Mouse (Mus musculus): Measurements from ENCODE around the gene Frem1. TPM values are rescaled to one million over a fixed set of nuclear protein-coding genes. Genes with fewer than 3 reads are reported as not detected.
A peak's percentile ranks its signal among the peaks of the same experiment; 100 is the strongest.

The Frem1 gene
- total RNA-seq, 2 experiments from 2014 or later: 2.2 to 2.6 TPM

GRCm38 (mm10) chr4:82945572-82946275 lies 106.4 kb downstream of the Frem1 start:
- Histone ChIP-seq H3K4me3 (peak overlapping the region; percentile 21; the same call in 1 of the 2 replicates), H3K27ac (peak overlapping the region; percentile 79)
- TF ChIP-seq CTCF (conservative IDR thresholded peaks at IDR 0.05): peak; percentile 52
- no peak for DNase-seq (ENCODE audit: low spot score in 2 of 2)

DNA sequence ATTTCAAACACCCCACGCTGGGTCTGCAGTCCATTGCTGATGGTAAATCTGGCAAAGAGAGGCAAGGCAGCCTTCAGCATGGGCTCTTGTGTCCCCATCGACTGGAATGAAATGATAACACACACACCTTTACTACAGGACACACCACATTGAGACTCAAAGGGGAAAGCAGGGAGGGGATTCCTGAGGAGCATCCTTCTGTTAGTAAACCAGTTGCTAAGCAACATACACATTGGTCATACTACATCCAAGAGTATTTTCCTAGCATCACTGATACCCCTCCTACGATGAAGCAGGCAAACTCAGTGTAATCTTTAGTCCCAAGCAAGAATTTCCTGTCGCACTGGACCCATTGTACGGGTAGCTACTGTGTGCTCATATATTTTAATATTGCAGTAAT lies 111.5 kb downstream of the Frem1 start:
- H3K4me3 ChIP-seq: no peak overlapping the region
- DNase-seq (ENCODE audit: low spot score in 2 of 2): no peak
- no peak overlapping the region for H3K27ac ChIP-seq
- no peak for TF ChIP-seq CTCF (conservative IDR thresholded peaks at IDR 0.05)

- H3K27ac ChIP-seq: no peak overlapping the region
- no peak for DNase-seq (ENCODE audit: low spot score in 2 of 2)
- no peak for TF ChIP-seq CTCF (conservative IDR thresholded peaks at IDR 0.05)
- H3K4me3 ChIP-seq: no peak overlapping the region
These were observed 111.9 kb downstream of the Frem1 start for GRCm38 (mm10) chr4:82940248-82940647.

DNA sequence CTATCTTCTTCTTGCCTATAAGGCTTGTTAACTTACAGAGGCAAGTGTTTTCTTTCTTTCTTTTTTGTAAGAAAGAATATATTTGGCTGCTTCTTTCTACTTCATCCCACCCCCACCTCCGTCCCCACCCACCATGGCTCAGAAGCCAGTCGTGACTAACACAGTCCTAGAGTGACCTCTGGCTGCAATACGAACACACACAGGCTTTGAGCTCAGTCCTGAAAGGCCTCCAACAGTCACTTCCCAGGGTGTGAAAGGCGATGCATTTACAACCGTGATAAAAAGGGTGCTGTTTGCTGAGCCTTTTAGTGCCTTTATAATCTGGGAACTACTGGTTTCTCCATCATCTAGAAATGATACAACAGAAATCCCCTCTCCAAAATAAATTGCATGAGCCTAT lies 117.8 kb downstream of the Frem1 start:
- peak; percentile 65 for TF ChIP-seq CTCF (conservative IDR thresholded peaks at IDR 0.05)
- peak; percentile 18 to 37 for DNase-seq (ENCODE audit: low spot score in 2 of 2)
- peak overlapping the region; percentile 72 for H3K27ac ChIP-seq
- H3K4me3 ChIP-seq: peak overlapping the region; percentile 50

GRCm38 (mm10) chr4:82933698-82934210 lies 118.4 kb downstream of the Frem1 start:
- Histone ChIP-seq H3K4me3 (peak overlapping the region; percentile 50), H3K27ac (peak overlapping the region; percentile 72)
- DNase-seq (ENCODE audit: low spot score in 2 of 2): peak; percentile 76 to 85
- TF ChIP-seq CTCF (conservative IDR thresholded peaks at IDR 0.05): peak; percentile 97

DNA sequence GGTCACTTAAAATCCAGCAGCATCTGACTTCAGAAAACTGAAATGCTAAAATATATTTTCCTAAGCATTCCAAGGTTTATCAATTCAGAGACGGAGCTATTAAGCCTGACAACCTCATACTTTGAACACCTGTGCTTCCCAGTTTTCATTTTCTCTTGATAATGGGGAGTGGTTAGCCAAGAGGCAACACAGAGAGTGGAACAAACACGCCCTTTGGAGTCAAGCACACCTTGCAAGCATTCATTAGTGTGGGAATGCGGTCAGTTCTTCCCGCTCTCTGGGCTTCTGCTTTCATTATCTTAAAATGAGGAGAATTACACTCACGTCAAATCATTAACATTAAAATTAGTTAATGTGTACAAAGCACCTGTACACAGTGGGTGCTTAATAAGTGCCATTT lies 122.1 kb downstream of the Frem1 start:
- no peak for DNase-seq (ENCODE audit: low spot score in 2 of 2)
- no peak overlapping the region for H3K27ac ChIP-seq
- no peak for TF ChIP-seq CTCF (conservative IDR thresholded peaks at IDR 0.05)
- H3K4me3 ChIP-seq: no peak overlapping the region

GRCm38 (mm10) chr4:82921962-82922361 lies 130.2 kb downstream of the Frem1 start:
- Histone ChIP-seq H3K27ac (no peak overlapping the region), H3K4me3 (no peak overlapping the region)
- DNase-seq (ENCODE audit: low spot score in 2 of 2): no peak
- TF ChIP-seq CTCF (conservative IDR thresholded peaks at IDR 0.05): no peak

GRCm38 (mm10) chr4:82918625-82919024 lies 133.5 kb downstream of the Frem1 start:
- Histone ChIP-seq H3K4me3 (no peak overlapping the region), H3K27ac (no peak overlapping the region)
- TF ChIP-seq CTCF (conservative IDR thresholded peaks at IDR 0.05): no peak
- DNase-seq (ENCODE audit: low spot score in 2 of 2): no peak

- peak overlapping the region; percentile 83 for H3K27ac ChIP-seq
- H3K4me3 ChIP-seq: peak overlapping the region; percentile 47
- no peak for DNase-seq (ENCODE audit: low spot score in 2 of 2)
- 0 out of 2 replicates have a peak, but pooled peaks have one; percentile 10 for TF ChIP-seq CTCF (conservative IDR thresholded peaks at IDR 0.05)
These were observed 135.5 kb downstream of the Frem1 start for GRCm38 (mm10) chr4:82916678-82917050.

DNA sequence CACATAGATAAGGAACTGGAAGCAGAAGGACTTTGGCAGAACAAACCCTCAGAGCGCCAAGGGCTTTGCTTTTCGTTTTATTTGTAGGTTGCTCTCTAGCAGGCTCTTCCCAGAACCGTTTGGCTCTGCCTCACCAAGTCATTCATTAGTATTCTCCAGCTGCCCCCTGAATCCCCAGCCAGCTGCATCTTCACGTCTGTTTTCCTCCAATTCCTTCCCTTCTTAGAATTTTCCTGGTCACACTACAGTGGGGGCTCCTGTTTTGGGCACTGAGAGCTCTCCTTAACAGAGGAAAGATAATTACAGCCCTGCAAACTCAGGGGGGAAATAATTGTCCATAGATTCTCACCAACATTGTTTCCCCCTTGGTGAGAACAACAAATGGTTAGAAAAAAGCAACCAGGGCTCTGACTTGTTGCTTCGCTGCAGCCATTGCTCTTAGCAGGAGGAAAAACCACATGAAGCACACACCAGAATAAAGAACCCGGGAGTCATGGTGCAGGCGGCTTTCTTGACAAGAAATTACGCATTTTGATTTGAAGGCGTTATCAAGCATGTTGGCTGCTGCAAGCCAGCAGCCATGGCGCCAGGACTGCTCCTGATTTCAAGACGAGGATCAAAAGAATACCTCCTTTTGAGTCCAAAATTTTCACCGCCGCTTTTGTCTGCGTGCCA lies 136.0 kb downstream of the Frem1 start:
- Histone ChIP-seq H3K4me3 (peak overlapping the region; percentile 47), H3K27ac (peak overlapping the region; percentile 83)
- DNase-seq (ENCODE audit: low spot score in 2 of 2): peak in 1 of 2 experiments; percentile 21
- no peak for TF ChIP-seq CTCF (conservative IDR thresholded peaks at IDR 0.05)

GRCm38 (mm10) chr4:82915576-82915975 lies 136.6 kb downstream of the Frem1 start:
- no peak for DNase-seq (ENCODE audit: low spot score in 2 of 2)
- Histone ChIP-seq H3K27ac (peak overlapping the region; percentile 83), H3K4me3 (peak overlapping the region; percentile 47)
- TF ChIP-seq CTCF (conservative IDR thresholded peaks at IDR 0.05): no peak

GRCm38 (mm10) chr4:82914601-82915143 lies 137.5 kb downstream of the Frem1 start:
- H3K27ac ChIP-seq: 0 out of 2 replicates have a peak overlapping the region, but pooled peaks have one; percentile 83
- no peak overlapping the region for H3K4me3 ChIP-seq
- TF ChIP-seq CTCF (conservative IDR thresholded peaks at IDR 0.05): no peak
- no peak for DNase-seq (ENCODE audit: low spot score in 2 of 2)

DNA sequence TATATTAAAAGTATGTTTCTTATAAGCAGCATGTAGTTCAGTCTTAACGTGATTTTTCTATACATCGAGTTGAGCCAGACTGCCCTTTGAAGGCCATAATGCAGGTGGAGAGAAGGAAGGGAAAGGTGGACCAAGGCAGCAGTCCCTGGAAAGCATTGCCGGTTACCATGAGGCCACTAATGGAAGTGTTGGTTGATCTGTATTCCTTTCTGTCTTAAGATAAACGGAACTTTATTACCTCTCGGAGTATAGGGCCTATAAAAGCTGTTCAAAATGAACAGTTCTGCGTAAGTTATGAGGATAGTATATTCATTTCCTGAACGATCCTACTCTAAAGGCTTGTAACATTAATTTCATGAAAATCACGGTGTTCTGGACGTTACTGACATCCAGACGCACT lies 156.9 kb downstream of the Frem1 start:
- Histone ChIP-seq H3K27ac (no peak overlapping the region), H3K4me3 (no peak overlapping the region)
- no peak for DNase-seq (ENCODE audit: low spot score in 2 of 2)
- TF ChIP-seq CTCF (conservative IDR thresholded peaks at IDR 0.05): no peak
